Mouse (Mus musculus) brain, embryonic 14.5 days (tissue): ENCODE measurements around the gene Chd6.

Experiments
- CTCF ChIP-seq: fragments of 200-500 bp; IDR thresholded peaks from 2 replicates; pipeline ENCODE4 v1.5.1; 2012; ENCODE audit warnings: inconsistent platforms, mild to moderate bottlenecking, moderate library complexity, borderline replicate concordance; ENCODE audit not compliant: insufficient read depth, insufficient read length; ENCODE audit errors: extremely low read depth
- POLR2A ChIP-seq: fragments of 200-500 bp; IDR thresholded peaks from 2 replicates; pipeline ENCODE4 v1.6.1; 2012; ENCODE audit warnings: mild to moderate bottlenecking, inconsistent platforms, borderline replicate concordance; ENCODE audit not compliant: poor library complexity, insufficient read depth, insufficient read length, severe bottlenecking; ENCODE audit errors: extremely low read depth

DNA sequence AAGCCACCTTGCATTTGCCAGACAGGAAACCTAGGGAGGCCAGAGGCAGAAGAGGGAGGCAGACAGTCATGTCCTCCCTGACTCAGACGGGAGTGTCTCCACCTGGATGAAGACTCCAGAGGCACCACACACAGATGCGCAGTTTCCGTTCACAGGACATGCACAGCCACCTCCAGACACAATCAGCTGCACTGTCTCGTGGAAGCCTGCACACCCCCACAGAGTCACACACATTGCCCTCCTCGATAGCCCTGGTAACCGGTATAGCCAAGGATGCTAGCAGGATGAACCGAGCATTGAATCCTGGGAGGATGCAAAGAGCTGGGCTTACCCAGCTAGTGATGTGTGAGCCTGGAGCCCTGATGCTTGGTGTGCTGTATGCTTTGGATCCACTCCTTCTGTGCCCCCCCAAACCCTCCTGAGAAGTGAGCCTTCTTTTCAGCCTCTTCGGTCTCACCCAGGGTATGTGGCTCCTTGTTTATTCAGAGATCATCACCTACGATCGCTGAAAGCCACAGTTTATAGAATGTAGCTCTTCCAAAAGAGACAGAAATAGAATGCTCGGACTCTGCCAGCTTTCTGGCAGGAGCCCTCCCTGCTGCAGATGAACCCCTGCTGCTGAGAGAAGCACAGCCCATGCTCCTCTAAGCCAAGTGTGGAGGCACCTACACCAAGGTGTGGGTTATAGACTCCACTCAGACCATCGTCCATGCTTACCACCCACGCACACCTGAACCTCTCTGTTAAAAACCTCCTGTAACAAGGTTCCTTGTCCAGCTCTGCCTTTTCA is 192.9 kb downstream of the Chd6 start:
- no peak for TF ChIP-seq POLR2A
- no peak for TF ChIP-seq CTCF
